Mouse (Mus musculus) stomach, embryonic 14.5 days (tissue): ENCODE data around the gene Tctn1. TPM values are rescaled to one million over a fixed set of nuclear protein-coding genes. Genes with fewer than 3 reads are reported as not detected.

Experiments
- ATAC-seq: fragments of 200-750 bp; cut with Nextera tagmentation; 2 replicates; pipeline ENCODE4 v1.8.0; 2017; ENCODE audit warnings: low read depth, moderate TSS enrichment; ENCODE audit not compliant: insufficient number of reproducible peaks, insufficient read depth, low FRiP score
- H3K27ac ChIP-seq: fragments of 300-500 bp; sonication (generic); 2 replicates; pipeline ENCODE4 v1.5.1; 2014; ENCODE audit warnings: mild to moderate bottlenecking, low read length, moderate library complexity, mixed read lengths
- H3K27me3 ChIP-seq: fragments of 300-500 bp; sonication (generic); 2 replicates; pipeline ENCODE4 v1.6.1; 2014; ENCODE audit warnings: low read length, control low read depth, mixed read lengths; ENCODE audit not compliant: control insufficient read depth, insufficient read depth
- H3K36me3 ChIP-seq: fragments of 300-500 bp; sonication (generic); 2 replicates; pipeline ENCODE4 v1.6.1; 2014; ENCODE audit warnings: mild to moderate bottlenecking, control low read depth, low read length, moderate library complexity, mixed read lengths; ENCODE audit not compliant: control insufficient read depth, insufficient read depth
- H3K4me1 ChIP-seq: fragments of 300-500 bp; sonication (generic); 2 replicates; pipeline ENCODE4 v1.6.1; 2014; ENCODE audit warnings: low read length, control low read depth, mixed read lengths; ENCODE audit not compliant: control insufficient read depth, insufficient read depth
- H3K4me2 ChIP-seq: fragments of 300-500 bp; sonication (generic); replicated peaks from 2 replicates; pipeline ENCODE4 v1.6.1; 2014; ENCODE audit warnings: low read depth, low read length, control low read depth
- H3K4me3 ChIP-seq: fragments of 300-500 bp; sonication (generic); 2 replicates; pipeline ENCODE4 v1.5.1; 2014; ENCODE audit warnings: low read depth, low read length, control low read depth
- H3K9ac ChIP-seq: fragments of 300-500 bp; sonication (generic); replicated peaks from 2 replicates; pipeline ENCODE4 v1.6.1; 2014; ENCODE audit warnings: low read depth, mild to moderate bottlenecking, control low read depth, low read length, moderate library complexity, mixed read lengths
- H3K9me3 ChIP-seq: fragments of 300-500 bp; sonication (generic); 2 replicates; pipeline ENCODE4 v1.6.1; 2016; ENCODE audit warnings: low read depth, low read length, control low read depth; ENCODE audit not compliant: control insufficient read depth
- WGBS: fragments of 180-500 bp; shearing (Covaris S2); extraction: QIAGEN DNeasy Blood & Tissue Kit; methylation state at CpG from one replicate; pipeline ENCODE4 v1.1.7; 2014; 5-methylcytosine and 5-hydroxymethylcytosine counted together
- polyA plus RNA-seq: library from polyadenylated mRNA; unstranded; fragments of >200 nt; fragmentation: Nextera tagmentation; extraction: Ambion mirVana; gene quantifications from 2 replicates; pipeline ENCODE4 v1.2.1, GENCODE M21; 2014

The Tctn1 gene
- polyA plus RNA-seq, 1 experiment from 2014 or later, result 6.5 TPM

- Histone ChIP-seq H3K27me3 (no peaks in the 10 kb centered on the region), H3K4me3 (0 out of 2 replicates have a peak overlapping the region, but pooled peaks have one; percentile 8), H3K4me2 (peak overlapping the region; percentile 14; the same call in 1 of the 2 replicates), H3K36me3 (no peaks in the 10 kb centered on the region), H3K4me1 (peaks cover 15% of the 10 kb centered on the region), H3K9ac (no peak overlapping the region), H3K27ac (no peak overlapping the region), H3K9me3 (no peaks in the 10 kb centered on the region)
- 24% methylated on average over 19 of the region's 19 CpGs for WGBS
- ATAC-seq, result no peak
Observed at GRCm38 (mm10) chr5:122280827-122281462, 16.7 kb upstream of the Tctn1 start.

- no peak for ATAC-seq
- Histone ChIP-seq H3K27ac (no peak overlapping the region), H3K4me1 (peaks cover 9% of the 10 kb centered on the region), H3K4me3 (0 out of 2 replicates have a peak overlapping the region, but pooled peaks have one; percentile 8), H3K36me3 (no peaks in the 10 kb centered on the region), H3K4me2 (peak overlapping the region; percentile 14; the same call in 1 of the 2 replicates), H3K27me3 (no peaks in the 10 kb centered on the region), H3K9me3 (no peaks in the 10 kb centered on the region), H3K9ac (no peak overlapping the region)
- WGBS, result 30% methylated on average over 6 of the region's 6 CpGs
Observed at GRCm38 (mm10) chr5:122280422-122280826, 16.2 kb upstream of the Tctn1 start.

- Histone ChIP-seq H3K36me3 (no peaks in the 10 kb centered on the region), H3K4me2 (no peak overlapping the region; the same call in 1 of the 2 replicates), H3K4me3 (no peak overlapping the region), H3K9me3 (no peaks in the 10 kb centered on the region), H3K4me1 (peaks cover 7% of the 10 kb centered on the region; the same call in 1 of the 2 replicates), H3K27me3 (no peaks in the 10 kb centered on the region), H3K27ac (no peak overlapping the region), H3K9ac (no peak overlapping the region)
- 63% methylated on average over 12 of the region's 12 CpGs for WGBS
- no peak for ATAC-seq
Observed at GRCm38 (mm10) chr5:122279799-122280421, 15.7 kb upstream of the Tctn1 start.

- ATAC-seq, result no peak
- H3K4me2 ChIP-seq, result no peak overlapping the region
- H3K27ac ChIP-seq, result no peak overlapping the region
- H3K36me3 ChIP-seq, result no peaks in the 10 kb centered on the region
- peaks cover 7% of the 10 kb centered on the region; the same call in 1 of the 2 replicates for H3K4me1 ChIP-seq
- no peak overlapping the region for H3K9ac ChIP-seq
- H3K27me3 ChIP-seq, result no peaks in the 10 kb centered on the region
- no peak overlapping the region for H3K4me3 ChIP-seq
- WGBS, result 80% methylated on average over 7 of the region's 7 CpGs
- no peaks in the 10 kb centered on the region for H3K9me3 ChIP-seq
Observed at GRCm38 (mm10) chr5:122278946-122279345, 14.7 kb upstream of the Tctn1 start.

- no peaks in the 10 kb centered on the region for H3K27me3 ChIP-seq
- no peak overlapping the region for H3K9ac ChIP-seq
- no peak overlapping the region for H3K27ac ChIP-seq
- WGBS, result 36% methylated on average over 5 of the region's 5 CpGs
- no peaks in the 10 kb centered on the region for H3K36me3 ChIP-seq
- H3K4me2 ChIP-seq, result no peak overlapping the region
- no peaks in the 10 kb centered on the region for H3K9me3 ChIP-seq
- H3K4me1 ChIP-seq, result no peaks in the 10 kb centered on the region
- H3K4me3 ChIP-seq, result no peak overlapping the region
- ATAC-seq, result no peak
Observed at GRCm38 (mm10) chr5:122274785-122275184, 10.5 kb upstream of the Tctn1 start.

GRCm38 (mm10) chr5:122272821-122273220, 8.6 kb upstream of the Tctn1 start:
- Histone ChIP-seq H3K27me3 (no peaks in the 10 kb centered on the region), H3K36me3 (no peaks in the 10 kb centered on the region), H3K4me1 (no peaks in the 10 kb centered on the region), H3K27ac (no peak overlapping the region), H3K9me3 (no peaks in the 10 kb centered on the region), H3K4me2 (no peak overlapping the region), H3K4me3 (no peak overlapping the region), H3K9ac (no peak overlapping the region)
- ATAC-seq, result no peak
- 80% methylated on average over 5 of the region's 5 CpGs for WGBS

- Histone ChIP-seq H3K9ac (no peak overlapping the region), H3K4me1 (no peaks in the 10 kb centered on the region), H3K9me3 (no peaks in the 10 kb centered on the region), H3K27me3 (no peaks in the 10 kb centered on the region), H3K27ac (no peak overlapping the region), H3K4me3 (no peak overlapping the region), H3K4me2 (no peak overlapping the region), H3K36me3 (no peaks in the 10 kb centered on the region)
- WGBS, result 43% methylated on average over 12 of the region's 12 CpGs
- ATAC-seq, result peak; percentile 30; the same call in 1 of the 2 replicates
Observed at GRCm38 (mm10) chr5:122268858-122269604, 4.8 kb upstream of the Tctn1 start.

- no peaks in the 10 kb centered on the region for H3K9me3 ChIP-seq
- no peak overlapping the region for H3K4me2 ChIP-seq
- H3K9ac ChIP-seq, result no peak overlapping the region
- H3K27ac ChIP-seq, result no peak overlapping the region
- 26% methylated on average over 5 of the region's 5 CpGs for WGBS
- no peak overlapping the region for H3K4me3 ChIP-seq
- no peak for ATAC-seq
- H3K4me1 ChIP-seq, result 0 out of 2 replicates have a peak, but pooled peaks cover 4% of the 10 kb centered on the region
- no peaks in the 10 kb centered on the region for H3K36me3 ChIP-seq
- H3K27me3 ChIP-seq, result no peaks in the 10 kb centered on the region
Observed at GRCm38 (mm10) chr5:122267899-122268298, 3.6 kb upstream of the Tctn1 start.
